In the genomic region with DNA sequence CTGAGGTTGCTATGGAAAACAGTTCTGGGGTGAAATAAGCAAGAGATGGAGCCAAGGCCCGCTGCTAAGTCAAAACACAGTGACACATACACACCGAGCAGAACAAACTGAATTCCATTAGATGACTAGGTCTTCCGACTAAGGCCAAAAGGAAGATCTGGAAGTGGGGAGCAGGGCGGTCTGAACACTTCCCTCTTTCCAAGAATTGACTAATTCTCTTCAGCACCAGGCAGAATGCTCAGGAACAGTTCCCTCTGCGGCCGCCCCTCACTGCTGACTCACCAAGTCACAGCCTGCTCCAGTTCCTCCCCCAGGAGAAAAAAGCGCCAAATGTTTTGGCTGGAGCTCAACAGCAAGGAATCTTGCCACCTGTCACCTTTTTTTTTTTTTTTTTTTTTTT, we compare ENCODE assay signal across 11 mouse cellular contexts.
DNase-seq lines count a peak whose midpoint lies in the region; TF ChIP-seq lines count a peak whose summit lies in the region.
"Had no signal": no experiment of that assay in that cellular context is flagged by ENCODE, and none has a peak within 500 bp of the region (broad histone marks: within the 10 kb centered on the region; RNA-seq: fewer than 3 reads in every experiment).

No protein-coding gene starts in this region.

- H3K4me3 ChIP-seq in left cerebral cortex, adult 2 months: no peak overlapping the region
- no peak overlapping the region for H3K4me3 ChIP-seq in hindbrain, embryonic 10.5 days
- H3K4me3 ChIP-seq: limb, embryonic 15.5 days had no signal

- H3K36me3 ChIP-seq in hindbrain, embryonic 10.5 days: no peaks in the 10 kb centered on the region
- H3K36me3 ChIP-seq: limb, embryonic 15.5 days had no signal

- intact Hi-C loops in left cerebral cortex, adult 2 months (cut with DNase I): loop anchor here (2.0 to 5.0 kb wide), 2 partner anchors 63 to 313 kb away; no protein-coding TSS in a partner anchor

- DNase-seq in adrenal gland, postnatal 14 days: peak; percentile 29
- DNase-seq in adrenal gland, adult 18-20 months (ENCODE audit: low spot score in 2 of 2): no peak
- DNase-seq in urinary bladder, postnatal 14 days (ENCODE audit: low spot score): peak; percentile 25
- DNase-seq in urinary bladder, postnatal 4 days (ENCODE audit: low spot score in 2 of 2): no peak
- peak; percentile 70 to 73 for DNase-seq in left cerebral cortex, adult 2 months (ENCODE audit: extremely low spot score in 1 of 2, low spot score in 2 of 2)
- DNase-seq in telencephalon, adult 2 months (ENCODE audit: low read depth, low spot score): peak; percentile 80
- no peak for DNase-seq in hindbrain, embryonic 10.5 days (ENCODE audit: low spot score)
- no peak for DNase-seq in natural killer cell, adult 2 months (ENCODE audit: low spot score in 2 of 2)
- DNase-seq: cerebellum, adult 8-10 months had no signal

- 84% methylated on average over 7 of the region's 7 CpGs for WGBS in hindbrain, embryonic 10.5 days

- H3K27me3 ChIP-seq in hindbrain, embryonic 10.5 days (ENCODE audit: insufficient read depth, poor library complexity, severe bottlenecking): no peaks in the 10 kb centered on the region
- H3K27me3 ChIP-seq: limb, embryonic 15.5 days had no signal

- no peaks in the 10 kb centered on the region for H3K4me1 ChIP-seq in hindbrain, embryonic 10.5 days (replicated peaks)

- 0 out of 2 replicates have a peak overlapping the region, but pooled peaks have one; percentile 9 for H3K27ac ChIP-seq in left cerebral cortex, adult 2 months
- H3K27ac ChIP-seq in hindbrain, embryonic 10.5 days: no peak overlapping the region
- H3K27ac ChIP-seq: hindbrain, embryonic 14.5 days; limb, embryonic 15.5 days had no signal

- no peak for TF ChIP-seq CTCF in left cerebral cortex, adult 2 months (IDR thresholded peaks at IDR 0.05)

- no peaks in the 10 kb centered on the region for H3K9me3 ChIP-seq in hindbrain, embryonic 10.5 days
- H3K9me3 ChIP-seq: limb, embryonic 15.5 days had no signal

Comparison
In these comparisons a context has a peak if more than half of its experiments do, and no peak if none do; other contexts are left out.
1. DNase-seq: peak in adrenal gland, postnatal 14 days (single experiment), urinary bladder, postnatal 14 days (single experiment), left cerebral cortex, adult 2 months (2 of 2) and telencephalon, adult 2 months (single experiment); none in adrenal gland, adult 18-20 months (0 of 2), urinary bladder, postnatal 4 days (0 of 2), hindbrain, embryonic 10.5 days (single experiment) and natural killer cell, adult 2 months (0 of 2).